15 mouse cellular contexts compared by ENCODE assay signal in genomic region chr11:96269869-96270268, GRCm38 (mm10). TPM values are rescaled to one million over a fixed set of nuclear protein-coding genes. Genes with fewer than 3 reads are reported as not detected.
DNase-seq lines count a peak whose midpoint lies in the region; ATAC-seq and TF ChIP-seq lines count a peak whose summit lies in the region.
"Had no signal": no experiment of that assay in that cellular context is flagged by ENCODE, and none has a peak within 500 bp of the region (broad histone marks: within the 10 kb centered on the region; RNA-seq: fewer than 3 reads in every experiment).

No protein-coding gene starts in this region.

- no peak overlapping the region for H3K4me3 ChIP-seq in lung, postnatal 0 days (ENCODE audit: low read depth, low read length)
- H3K4me3 ChIP-seq in kidney, embryonic 16.5 days (ENCODE audit: low read length) = peak overlapping the region; percentile 71
- peak overlapping the region; percentile 59 for H3K4me3 ChIP-seq in neural tube, embryonic 15.5 days (replicated peaks)
- no peak overlapping the region for H3K4me3 ChIP-seq in liver, embryonic 11.5 days (ENCODE audit: low read depth, low read length)
- H3K4me3 ChIP-seq: heart, embryonic 15.5 days; liver, embryonic 13.5 days had no signal

- peaks cover 93% of the 10 kb centered on the region for H3K27me3 ChIP-seq in lung, postnatal 0 days (replicated peaks; ENCODE audit: insufficient read depth, low read length)
- no peaks in the 10 kb centered on the region; the same call in 1 of the 2 replicates for H3K27me3 ChIP-seq in kidney, embryonic 16.5 days (ENCODE audit: insufficient read depth, low read length)
- no peaks in the 10 kb centered on the region for H3K27me3 ChIP-seq in neural tube, embryonic 15.5 days (replicated peaks)
- peaks cover 98% of the 10 kb centered on the region for H3K27me3 ChIP-seq in liver, embryonic 11.5 days (replicated peaks; ENCODE audit: control insufficient read depth, insufficient read depth, low read length)

- H3K27ac ChIP-seq in lung, postnatal 0 days (ENCODE audit: low read length) = no peak overlapping the region
- H3K27ac ChIP-seq in kidney, embryonic 16.5 days (ENCODE audit: low read length) = peak overlapping the region; percentile 96
- H3K27ac ChIP-seq in neural tube, embryonic 15.5 days (replicated peaks) = peak overlapping the region; percentile 99
- no peak overlapping the region for H3K27ac ChIP-seq in liver, embryonic 11.5 days (ENCODE audit: low read depth, low read length)
- H3K27ac ChIP-seq: heart, embryonic 15.5 days; liver, embryonic 13.5 days had no signal

- H3K9me3 ChIP-seq in lung, postnatal 0 days (ENCODE audit: low read length) = no peaks in the 10 kb centered on the region
- H3K9me3 ChIP-seq in kidney, embryonic 16.5 days (ENCODE audit: low read length) = no peaks in the 10 kb centered on the region
- H3K9me3 ChIP-seq in neural tube, embryonic 15.5 days (replicated peaks) = no peaks in the 10 kb centered on the region
- H3K9me3 ChIP-seq in liver, embryonic 11.5 days (ENCODE audit: control insufficient read depth, low read length) = no peaks in the 10 kb centered on the region
- H3K9me3 ChIP-seq: heart, embryonic 15.5 days; liver, embryonic 13.5 days had no signal

- H3K9ac ChIP-seq in lung, postnatal 0 days (replicated peaks; ENCODE audit: low read depth) = no peak overlapping the region
- peak overlapping the region; percentile 85 for H3K9ac ChIP-seq in kidney, embryonic 16.5 days (replicated peaks; ENCODE audit: low read length)
- peak overlapping the region; percentile 96 for H3K9ac ChIP-seq in neural tube, embryonic 15.5 days (replicated peaks)
- no peak overlapping the region for H3K9ac ChIP-seq in liver, embryonic 11.5 days (ENCODE audit: low read depth, low read length)
- H3K9ac ChIP-seq: heart, embryonic 15.5 days; liver, embryonic 13.5 days had no signal

- no peak for TF ChIP-seq CTCF in lung, postnatal 0 days (IDR thresholded peaks at IDR 0.05)

- 2% methylated on average over 19 of the region's 19 CpGs for WGBS in lung, postnatal 0 days
- WGBS in kidney, embryonic 16.5 days = 1% methylated on average over 19 of the region's 19 CpGs
- WGBS in neural tube, embryonic 15.5 days = 1% methylated on average over 19 of the region's 19 CpGs
- 1% methylated on average over 19 of the region's 19 CpGs for WGBS in liver, embryonic 11.5 days

- H3K36me3 ChIP-seq in lung, postnatal 0 days (ENCODE audit: insufficient read depth, low read length) = no peaks in the 10 kb centered on the region
- H3K36me3 ChIP-seq in kidney, embryonic 16.5 days (ENCODE audit: insufficient read depth, low read length) = peaks cover 7% of the 10 kb centered on the region; the same call in 1 of the 2 replicates
- no peaks in the 10 kb centered on the region for H3K36me3 ChIP-seq in neural tube, embryonic 15.5 days
- H3K36me3 ChIP-seq in liver, embryonic 11.5 days (ENCODE audit: control insufficient read depth, insufficient read depth, low read length) = no peaks in the 10 kb centered on the region
- H3K36me3 ChIP-seq: heart, embryonic 15.5 days; liver, embryonic 13.5 days had no signal

- H3K4me1 ChIP-seq in lung, postnatal 0 days (ENCODE audit: insufficient read depth, low read depth, low read length) = peaks cover 10% of the 10 kb centered on the region; the same call in 1 of the 2 replicates
- peaks cover 64% of the 10 kb centered on the region for H3K4me1 ChIP-seq in kidney, embryonic 16.5 days (ENCODE audit: insufficient read depth, low read length)
- H3K4me1 ChIP-seq in neural tube, embryonic 15.5 days = peaks cover 79% of the 10 kb centered on the region
- H3K4me1 ChIP-seq in liver, embryonic 11.5 days (replicated peaks; ENCODE audit: control insufficient read depth, insufficient read depth, low read length) = peaks cover 6% of the 10 kb centered on the region; the same call in 1 of the 2 replicates

- peak; percentile 29 for DNase-seq in lung, postnatal 0 days (ENCODE audit: low spot score)
- no peak for DNase-seq in lung, postnatal 36 days
- peak; percentile 93 for DNase-seq in adrenal gland, postnatal 10 days
- DNase-seq in liver, embryonic 11.5 days (ENCODE audit: low spot score) = no peak
- DNase-seq in cerebellum, postnatal 10 days = no peak
- DNase-seq in spleen, postnatal 10 days (ENCODE audit: low spot score in 2 of 2) = no peak
- DNase-seq: cerebellum, adult 9-10 months; layer of hippocampus, adult 9-11 months; liver, embryonic 13.5 days; retina, postnatal 1 day had no signal

- no peak overlapping the region for H3K4me2 ChIP-seq in lung, postnatal 0 days (replicated peaks; ENCODE audit: low read depth, low read length)
- H3K4me2 ChIP-seq in kidney, embryonic 16.5 days (replicated peaks; ENCODE audit: low read depth, low read length) = peak overlapping the region; percentile 86
- H3K4me2 ChIP-seq in neural tube, embryonic 15.5 days = peak overlapping the region; percentile 87
- no peak overlapping the region for H3K4me2 ChIP-seq in liver, embryonic 11.5 days
- H3K4me2 ChIP-seq: heart, embryonic 15.5 days; liver, embryonic 13.5 days had no signal

- no peak for TF ChIP-seq EP300 in lung, postnatal 0 days (IDR thresholded peaks at IDR 0.05)

- ATAC-seq in lung, postnatal 0 days = no peak
- no peak for ATAC-seq in kidney, embryonic 16.5 days (ENCODE audit: low FRiP score, low TSS enrichment)
- ATAC-seq in neural tube, embryonic 15.5 days (ENCODE audit: low FRiP score) = no peak
- no peak for ATAC-seq in liver, embryonic 11.5 days (replicated peaks; ENCODE audit: low FRiP score)

RNA-seq across cellular contexts. Expression of gene Hoxb9, which starts 1.4 kb away (rescaled TPM):
- not detected in 2 replicates for polyA plus RNA-seq in lung, postnatal 0 days (2015; fragmentation: Nextera tagmentation; extraction: Ambion mirVana)
- 10 to 100 TPM; 55.7 to 73.6 TPM for total RNA-seq in adrenal gland, postnatal 10 days (2021)
- 21.5 and 24.5 TPM in 2 replicates for polyA plus RNA-seq in kidney, embryonic 16.5 days (2015; fragmentation: Nextera tagmentation; extraction: Ambion mirVana)
- polyA plus RNA-seq in neural tube, embryonic 15.5 days (2015; fragmentation: Nextera tagmentation; extraction: Ambion mirVana) = 55.7 and 57.5 TPM in 2 replicates
- 0.26 and 0.49 TPM in 2 replicates for polyA plus RNA-seq in liver, embryonic 11.5 days (2014; fragmentation: Nextera tagmentation; extraction: Ambion mirVana)
- polyA plus RNA-seq: frontal cortex, adult 2 months had no signal

RNA-seq across cellular contexts. Expression of gene Hoxb8, which starts 11.8 kb away (rescaled TPM):
- polyA plus RNA-seq in lung, postnatal 0 days (2015; fragmentation: Nextera tagmentation; extraction: Ambion mirVana) = 0.23 and 0.35 TPM in 2 replicates
- 10 to 100 TPM; 38.5 to 44.0 TPM for total RNA-seq in adrenal gland, postnatal 10 days (2021)
- polyA plus RNA-seq in kidney, embryonic 16.5 days (2015; fragmentation: Nextera tagmentation; extraction: Ambion mirVana) = 9.5 and 12.9 TPM in 2 replicates
- 63.1 and 71.8 TPM in 2 replicates for polyA plus RNA-seq in neural tube, embryonic 15.5 days (2015; fragmentation: Nextera tagmentation; extraction: Ambion mirVana)
- polyA plus RNA-seq in liver, embryonic 11.5 days (2014; fragmentation: Nextera tagmentation; extraction: Ambion mirVana) = 0.43 and 0.62 TPM in 2 replicates
- polyA plus RNA-seq: embryonic facial prominence, embryonic 14.5 days; frontal cortex, adult 2 months; heart, embryonic 15.5 days; liver, embryonic 13.5 days had no signal

RNA-seq across cellular contexts. Expression of gene Hoxb7, which starts 16.6 kb away (rescaled TPM):
- polyA plus RNA-seq in lung, postnatal 0 days (2015; fragmentation: Nextera tagmentation; extraction: Ambion mirVana) = 1.3 and 1.9 TPM in 2 replicates
- total RNA-seq in adrenal gland, postnatal 10 days (2021) = 10 to 100 TPM; 27.3 to 27.7 TPM
- polyA plus RNA-seq in kidney, embryonic 16.5 days (2015; fragmentation: Nextera tagmentation; extraction: Ambion mirVana) = 60.9 and 68.3 TPM in 2 replicates
- polyA plus RNA-seq in neural tube, embryonic 15.5 days (2015; fragmentation: Nextera tagmentation; extraction: Ambion mirVana) = 101 and 115 TPM in 2 replicates
- polyA plus RNA-seq in liver, embryonic 11.5 days (2014; fragmentation: Nextera tagmentation; extraction: Ambion mirVana) = 1.6 and 2.0 TPM in 2 replicates
- polyA plus RNA-seq: frontal cortex, adult 2 months had no signal

RNA-seq across cellular contexts. Expression of gene Hoxb6, which starts 22.4 kb away (rescaled TPM):
- polyA plus RNA-seq in lung, postnatal 0 days (2015; fragmentation: Nextera tagmentation; extraction: Ambion mirVana) = 7.3 and 7.4 TPM in 2 replicates
- total RNA-seq in adrenal gland, postnatal 10 days (2021) = 10 to 100 TPM; 23.6 to 29.8 TPM
- polyA plus RNA-seq in kidney, embryonic 16.5 days (2015; fragmentation: Nextera tagmentation; extraction: Ambion mirVana) = 50.3 and 55.7 TPM in 2 replicates
- polyA plus RNA-seq in neural tube, embryonic 15.5 days (2015; fragmentation: Nextera tagmentation; extraction: Ambion mirVana) = 109 and 135 TPM in 2 replicates
- polyA plus RNA-seq in liver, embryonic 11.5 days (2014; fragmentation: Nextera tagmentation; extraction: Ambion mirVana) = 1.9 and 2.4 TPM in 2 replicates
- polyA plus RNA-seq: frontal cortex, adult 2 months had no signal

RNA-seq across cellular contexts. Expression of gene Hoxb5, which starts 33.3 kb away (rescaled TPM):
- polyA plus RNA-seq in lung, postnatal 0 days (2015; fragmentation: Nextera tagmentation; extraction: Ambion mirVana) = 16.8 and 17.3 TPM in 2 replicates
- 10 to 100 TPM; 12.1 to 17.1 TPM for total RNA-seq in adrenal gland, postnatal 10 days (2021)
- 19.2 and 24.3 TPM in 2 replicates for polyA plus RNA-seq in kidney, embryonic 16.5 days (2015; fragmentation: Nextera tagmentation; extraction: Ambion mirVana)
- 39.5 and 106 TPM in 2 replicates for polyA plus RNA-seq in neural tube, embryonic 15.5 days (2015; fragmentation: Nextera tagmentation; extraction: Ambion mirVana)
- polyA plus RNA-seq in liver, embryonic 11.5 days (2014; fragmentation: Nextera tagmentation; extraction: Ambion mirVana) = 3.7 and 4.5 TPM in 2 replicates
- polyA plus RNA-seq: frontal cortex, adult 2 months had no signal

Comparison
In these comparisons a context has a peak if more than half of its experiments do, and no peak if none do; other contexts are left out.
1. DNase-seq: peak in lung, postnatal 0 days (single experiment) and adrenal gland, postnatal 10 days (single experiment); none in lung, postnatal 36 days (single experiment), liver, embryonic 11.5 days (single experiment), cerebellum, postnatal 10 days (0 of 2) and spleen, postnatal 10 days (0 of 2).
2. H3K27ac ChIP-seq: peak in kidney, embryonic 16.5 days (single experiment) and neural tube, embryonic 15.5 days (single experiment); none in lung, postnatal 0 days (single experiment) and liver, embryonic 11.5 days (single experiment).
3. H3K4me2 ChIP-seq: peak in kidney, embryonic 16.5 days (single experiment) and neural tube, embryonic 15.5 days (single experiment); none in lung, postnatal 0 days (single experiment) and liver, embryonic 11.5 days (single experiment).
4. H3K4me3 ChIP-seq: peak in kidney, embryonic 16.5 days (single experiment) and neural tube, embryonic 15.5 days (single experiment); none in lung, postnatal 0 days (single experiment) and liver, embryonic 11.5 days (single experiment).
5. H3K9ac ChIP-seq: peak in kidney, embryonic 16.5 days (single experiment) and neural tube, embryonic 15.5 days (single experiment); none in lung, postnatal 0 days (single experiment) and liver, embryonic 11.5 days (single experiment).
6. RNA of gene Hoxb9, which starts 1.4 kb away (polyA plus RNA-seq): 55.7 to 57.5 TPM in neural tube, embryonic 15.5 days and 21.5 to 24.5 TPM in kidney, embryonic 16.5 days; 0.26 to 0.49 TPM in liver, embryonic 11.5 days and not detected in lung, postnatal 0 days; every median in the first group is over 10 times any median in the second.
7. RNA of gene Hoxb7, which starts 16.6 kb away (polyA plus RNA-seq): 101 to 115 TPM in neural tube, embryonic 15.5 days and 60.9 to 68.3 TPM in kidney, embryonic 16.5 days; 1.6 to 2.0 TPM in liver, embryonic 11.5 days and 1.3 to 1.9 TPM in lung, postnatal 0 days; every median in the first group is over 10 times any median in the second.